Mouse (Mus musculus) hindbrain, embryonic 15.5 days (tissue): Measurements from ENCODE around the gene Paqr5. TPM values are rescaled to one million over a fixed set of nuclear protein-coding genes. Genes with fewer than 3 reads are reported as not detected.

Experiments used
- ATAC-seq: fragments of 200-750 bp; cut with Nextera tagmentation; 2 replicates; pipeline ENCODE4 v1.8.0; 2017; ENCODE audit warnings: low read depth, moderate number of reproducible peaks, moderate TSS enrichment; ENCODE audit not compliant: low FRiP score
- H3K27ac ChIP-seq: fragments of 300-500 bp; sonication (generic); replicated peaks from 2 replicates; pipeline ENCODE4 v1.5.1; 2015; ENCODE audit warnings: mild to moderate bottlenecking, inconsistent platforms
- H3K27me3 ChIP-seq: fragments of 300-500 bp; sonication (generic); 2 replicates; pipeline ENCODE4 v1.6.1; 2015; ENCODE audit warnings: control low read depth, inconsistent platforms
- H3K36me3 ChIP-seq: fragments of 300-500 bp; sonication (generic); 2 replicates; pipeline ENCODE4 v1.6.1; 2015; ENCODE audit warnings: control low read depth, inconsistent platforms
- H3K4me1 ChIP-seq: fragments of 300-500 bp; sonication (generic); replicated peaks from 2 replicates; pipeline ENCODE4 v1.6.1; 2015; ENCODE audit warnings: control low read depth, inconsistent platforms
- H3K4me2 ChIP-seq: fragments of 300-500 bp; sonication (generic); 2 replicates; pipeline ENCODE4 v1.6.1; 2015; ENCODE audit warnings: moderate library complexity, mild to moderate bottlenecking, inconsistent platforms
- H3K4me3 ChIP-seq: fragments of 300-500 bp; sonication (generic); 2 replicates; pipeline ENCODE4 v1.5.1; 2015; ENCODE audit warnings: mild to moderate bottlenecking, inconsistent platforms
- H3K9ac ChIP-seq: fragments of 300-500 bp; sonication (generic); 2 replicates; pipeline ENCODE4 v1.6.1; 2015; ENCODE audit warnings: inconsistent platforms
- H3K9me3 ChIP-seq: fragments of 300-500 bp; sonication (generic); 2 replicates; pipeline ENCODE4 v1.6.1; 2016; ENCODE audit warnings: control low read depth, inconsistent platforms
- WGBS: fragments of 180-500 bp; shearing (Covaris S2); methylation state at CpG from one replicate; pipeline ENCODE4 v1.1.7; 2015; 5-methylcytosine and 5-hydroxymethylcytosine counted together
- polyA plus RNA-seq: library from polyadenylated mRNA; unstranded; fragments of >200 nt; fragmentation: Nextera tagmentation; extraction: Ambion mirVana; gene quantifications from 2 replicates; pipeline ENCODE4 v1.2.1, GENCODE M21; 2015

Gene Paqr5
- polyA plus RNA-seq, 1 experiment from 2014 or later: 0.18 TPM

DNA sequence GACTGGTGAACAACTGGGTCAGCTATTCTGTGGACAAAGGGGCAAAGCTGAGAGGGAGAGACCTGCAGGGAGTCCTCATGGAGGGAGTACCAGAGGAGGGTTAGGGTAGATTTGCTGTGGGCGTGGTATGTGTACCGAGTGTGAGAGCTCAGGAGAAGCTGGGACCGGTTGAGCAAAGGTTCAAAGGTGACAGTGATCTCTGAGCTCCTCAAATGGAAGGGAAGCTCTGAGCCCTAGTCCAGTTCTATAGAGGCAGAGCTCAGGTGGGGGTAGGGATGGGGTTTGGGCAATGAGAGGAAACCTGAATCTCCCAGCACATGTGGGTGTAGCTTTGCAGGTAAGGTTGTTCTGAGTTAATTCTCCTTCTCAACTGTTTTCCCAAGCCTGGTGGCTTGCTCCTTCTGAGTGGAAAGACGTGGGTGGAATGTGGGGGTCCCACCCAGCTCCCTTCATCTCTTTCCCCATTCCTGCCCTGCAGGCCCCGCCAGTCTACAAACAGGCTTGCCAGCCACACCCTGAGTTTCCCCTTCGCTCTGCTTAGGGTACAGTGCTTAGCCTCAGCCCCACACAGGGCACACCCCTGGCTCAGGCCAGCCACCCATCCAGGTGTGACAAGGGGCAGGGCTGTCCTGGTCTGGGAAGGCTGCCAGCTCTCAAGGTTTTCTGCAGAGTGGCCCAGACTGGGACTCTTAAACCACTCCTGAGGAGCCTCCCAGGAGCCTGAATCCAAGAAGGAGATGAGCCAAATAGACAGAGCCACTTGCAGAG is 26.8 kb downstream of the Paqr5 start:
- no peak overlapping the region for H3K4me3 ChIP-seq
- peaks cover 4% of the 10 kb centered on the region; the same call in 1 of the 2 replicates for H3K4me1 ChIP-seq
- H3K9me3 ChIP-seq: no peaks in the 10 kb centered on the region
- no peak overlapping the region for H3K9ac ChIP-seq
- H3K27ac ChIP-seq: no peak overlapping the region
- H3K4me2 ChIP-seq: no peak overlapping the region
- no peaks in the 10 kb centered on the region for H3K36me3 ChIP-seq
- no peak for ATAC-seq
- 84% methylated on average over 6 of the region's 6 CpGs for WGBS
- no peaks in the 10 kb centered on the region for H3K27me3 ChIP-seq

DNA sequence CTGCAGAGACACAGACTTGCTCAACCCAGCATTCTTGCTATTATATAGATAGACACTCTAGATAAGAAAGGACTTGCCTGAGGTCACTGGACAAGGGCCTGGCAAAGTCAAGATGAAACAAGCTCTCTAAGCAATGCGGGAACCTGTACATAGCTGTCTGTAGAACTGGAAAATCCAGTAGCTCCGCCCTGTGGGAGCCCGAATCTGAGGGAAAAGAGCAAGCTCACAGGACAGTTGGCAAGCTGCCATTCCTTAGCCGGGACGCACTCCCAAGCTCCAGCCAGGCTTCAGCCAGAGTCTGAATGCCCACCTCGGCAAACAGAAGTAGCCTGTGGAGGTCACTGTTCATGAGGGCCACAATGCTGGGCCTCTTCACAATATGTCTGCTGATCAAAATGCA is 28.8 kb downstream of the Paqr5 start:
- Histone ChIP-seq H3K27me3 (no peaks in the 10 kb centered on the region), H3K4me2 (no peak overlapping the region), H3K4me1 (no peaks in the 10 kb centered on the region), H3K4me3 (no peak overlapping the region), H3K9ac (no peak overlapping the region), H3K36me3 (no peaks in the 10 kb centered on the region), H3K27ac (no peak overlapping the region), H3K9me3 (no peaks in the 10 kb centered on the region)
- no peak for ATAC-seq
- WGBS: 47% methylated on average over 6 of the region's 6 CpGs

DNA sequence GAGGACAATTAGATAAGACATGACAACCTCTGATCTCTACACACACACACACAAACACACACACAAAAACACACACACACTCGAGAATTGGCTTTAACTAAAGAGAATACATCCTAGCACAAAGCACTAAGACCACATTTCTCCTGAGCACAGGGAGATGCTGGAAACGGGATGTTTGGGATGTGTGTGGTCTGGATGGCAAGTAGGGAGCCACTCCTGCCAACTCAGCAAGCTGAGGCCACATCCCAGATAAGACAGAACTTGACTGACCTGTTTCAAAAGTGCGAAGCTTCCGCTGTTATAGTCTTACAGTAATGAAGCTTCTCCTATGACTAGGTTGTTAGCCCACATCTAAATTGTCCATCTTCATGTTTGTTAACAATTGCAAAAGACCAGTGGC is 35.5 kb downstream of the Paqr5 start:
- WGBS: 79% methylated on average over 4 of the region's 4 CpGs
- Histone ChIP-seq H3K27me3 (no peaks in the 10 kb centered on the region), H3K4me1 (no peaks in the 10 kb centered on the region)

GRCm38 (mm10) chr9:61990738-61991137 is 35.9 kb downstream of the Paqr5 start:
- 47% methylated on average over 3 of the region's 3 CpGs for WGBS
- no peak overlapping the region for H3K27ac ChIP-seq
- H3K4me3 ChIP-seq: no peak overlapping the region
- H3K36me3 ChIP-seq: no peaks in the 10 kb centered on the region
- no peak overlapping the region for H3K9ac ChIP-seq
- no peak for ATAC-seq
- no peak overlapping the region for H3K4me2 ChIP-seq
- H3K27me3 ChIP-seq: no peaks in the 10 kb centered on the region
- H3K9me3 ChIP-seq: no peaks in the 10 kb centered on the region
- no peaks in the 10 kb centered on the region for H3K4me1 ChIP-seq

More for the DNA sequence above, 35.5 kb downstream of the Paqr5 start:
- Histone ChIP-seq H3K36me3 (no peaks in the 10 kb centered on the region), H3K9ac (no peak overlapping the region), H3K4me2 (no peak overlapping the region), H3K27ac (no peak overlapping the region), H3K4me3 (no peak overlapping the region), H3K9me3 (no peaks in the 10 kb centered on the region)
- no peak for ATAC-seq

DNA sequence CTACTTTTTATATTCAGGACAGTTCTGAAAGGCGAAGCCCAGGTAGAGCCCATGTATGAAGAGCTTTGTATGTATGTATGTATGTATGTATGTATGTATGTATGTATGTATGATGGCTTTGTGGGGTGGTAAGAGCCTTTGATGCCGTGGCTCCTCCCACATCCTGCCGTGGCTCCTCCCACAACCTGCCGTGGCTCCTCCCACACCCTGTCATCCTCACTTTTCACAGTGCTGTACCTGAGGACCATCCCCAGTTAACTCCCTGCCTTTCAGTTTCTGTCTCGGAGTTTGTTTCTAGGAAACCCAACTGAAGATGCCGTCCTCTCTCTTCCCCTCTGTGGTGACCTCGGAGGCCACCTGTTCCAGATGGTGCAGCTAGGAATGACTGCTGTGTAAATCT is 40.6 kb downstream of the Paqr5 start:
- H3K4me2 ChIP-seq: no peak overlapping the region
- WGBS: 87% methylated on average over 7 of the region's 7 CpGs
- no peaks in the 10 kb centered on the region for H3K27me3 ChIP-seq
- no peak for ATAC-seq
- no peak overlapping the region for H3K4me3 ChIP-seq
- no peak overlapping the region for H3K9ac ChIP-seq
- H3K27ac ChIP-seq: no peak overlapping the region
- H3K9me3 ChIP-seq: no peaks in the 10 kb centered on the region
- H3K4me1 ChIP-seq: peaks cover 3% of the 10 kb centered on the region; the same call in 1 of the 2 replicates
- no peaks in the 10 kb centered on the region for H3K36me3 ChIP-seq

DNA sequence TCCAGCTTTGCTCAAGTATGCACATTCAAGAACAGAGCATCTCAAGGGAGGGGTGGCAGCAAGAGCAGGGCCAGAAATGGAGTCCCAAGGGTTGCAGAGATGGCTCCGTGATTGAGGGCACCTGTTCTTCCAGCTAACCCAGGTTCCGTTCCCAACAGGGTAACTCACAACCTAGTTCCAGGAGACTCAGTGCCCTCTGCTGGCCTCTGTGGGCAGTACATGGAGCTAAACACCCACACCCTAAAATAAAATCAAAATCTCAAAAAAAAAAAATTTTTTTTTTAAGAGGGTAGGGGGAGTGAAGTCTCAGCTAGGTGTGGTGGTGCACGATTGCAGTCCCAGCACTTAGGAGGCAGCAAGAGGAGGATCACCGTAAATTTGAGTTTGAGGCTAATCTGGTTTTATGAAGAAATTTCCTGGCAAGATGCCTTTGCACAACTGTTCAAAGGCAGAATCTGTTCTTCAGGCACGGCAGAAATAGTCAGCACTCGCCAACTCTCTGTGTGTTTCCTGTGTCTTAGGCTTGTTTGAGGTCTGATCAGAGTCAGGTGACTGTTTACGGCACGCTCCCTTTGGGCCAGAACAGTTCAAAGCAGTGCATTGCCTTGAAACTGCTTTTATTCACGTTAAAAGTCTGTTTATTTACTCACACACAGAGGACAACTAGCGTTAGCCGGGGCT is 41.3 kb downstream of the Paqr5 start:
- no peak overlapping the region for H3K4me2 ChIP-seq
- H3K36me3 ChIP-seq: no peaks in the 10 kb centered on the region

GRCm38 (mm10) chr9:61982940-61983620 is 43.6 kb downstream of the Paqr5 start:
- Histone ChIP-seq H3K4me1 (peaks cover 3% of the 10 kb centered on the region; the same call in 1 of the 2 replicates), H3K36me3 (no peaks in the 10 kb centered on the region), H3K9ac (no peak overlapping the region), H3K27ac (no peak overlapping the region), H3K9me3 (no peaks in the 10 kb centered on the region), H3K27me3 (no peaks in the 10 kb centered on the region), H3K4me3 (no peak overlapping the region), H3K4me2 (no peak overlapping the region)
- WGBS: 87% methylated on average over 7 of the region's 7 CpGs
- ATAC-seq: no peak

More for the DNA sequence above, 41.3 kb downstream of the Paqr5 start:
- Histone ChIP-seq H3K27me3 (no peaks in the 10 kb centered on the region), H3K9ac (no peak overlapping the region), H3K9me3 (no peaks in the 10 kb centered on the region), H3K4me1 (peaks cover 3% of the 10 kb centered on the region; the same call in 1 of the 2 replicates), H3K27ac (no peak overlapping the region), H3K4me3 (no peak overlapping the region)
- WGBS: 63% methylated on average over 11 of the region's 11 CpGs
- no peak for ATAC-seq

GRCm38 (mm10) chr9:61981876-61982275 is 44.8 kb downstream of the Paqr5 start:
- H3K4me2 ChIP-seq: no peak overlapping the region
- H3K36me3 ChIP-seq: no peaks in the 10 kb centered on the region
- no peaks in the 10 kb centered on the region for H3K9me3 ChIP-seq
- WGBS: 78% methylated on average over 5 of the region's 5 CpGs
- no peaks in the 10 kb centered on the region for H3K27me3 ChIP-seq
- ATAC-seq: no peak
- no peak overlapping the region for H3K27ac ChIP-seq
- H3K9ac ChIP-seq: no peak overlapping the region
- H3K4me1 ChIP-seq: peaks cover 3% of the 10 kb centered on the region; the same call in 1 of the 2 replicates
- H3K4me3 ChIP-seq: no peak overlapping the region

- Histone ChIP-seq H3K27ac (no peak overlapping the region), H3K36me3 (no peaks in the 10 kb centered on the region), H3K4me1 (peaks cover 3% of the 10 kb centered on the region; the same call in 1 of the 2 replicates), H3K27me3 (no peaks in the 10 kb centered on the region), H3K4me2 (no peak overlapping the region), H3K4me3 (no peak overlapping the region), H3K9me3 (no peaks in the 10 kb centered on the region), H3K9ac (no peak overlapping the region)
- 86% methylated on average over 2 of the region's 2 CpGs for WGBS
- ATAC-seq: no peak
These were observed 46.7 kb downstream of the Paqr5 start for GRCm38 (mm10) chr9:61979983-61980382.

GRCm38 (mm10) chr9:61977258-61977945 is 49.3 kb downstream of the Paqr5 start:
- no peak for ATAC-seq
- Histone ChIP-seq H3K4me2 (no peak overlapping the region), H3K9me3 (no peaks in the 10 kb centered on the region), H3K27me3 (no peaks in the 10 kb centered on the region), H3K9ac (no peak overlapping the region), H3K4me3 (no peak overlapping the region), H3K36me3 (no peaks in the 10 kb centered on the region), H3K4me1 (peaks cover 3% of the 10 kb centered on the region; the same call in 1 of the 2 replicates), H3K27ac (no peak overlapping the region)
- WGBS: 89% methylated on average over 13 of the region's 13 CpGs

GRCm38 (mm10) chr9:61972031-61972430 is 54.6 kb downstream of the Paqr5 start:
- H3K4me1 ChIP-seq: no peaks in the 10 kb centered on the region
- no peak overlapping the region for H3K4me2 ChIP-seq
- H3K9me3 ChIP-seq: no peaks in the 10 kb centered on the region
- no peak overlapping the region for H3K4me3 ChIP-seq
- H3K36me3 ChIP-seq: no peaks in the 10 kb centered on the region
- H3K27me3 ChIP-seq: no peaks in the 10 kb centered on the region
- ATAC-seq: no peak
- H3K9ac ChIP-seq: no peak overlapping the region
- no peak overlapping the region for H3K27ac ChIP-seq
- 53% methylated on average over 7 of the region's 9 CpGs for WGBS
